Mouse (Mus musculus): ENCODE results near the gene Dcps. TPM values are rescaled to one million over a fixed set of nuclear protein-coding genes. Genes with fewer than 3 reads are reported as not detected.

Dcps gene
- polyA plus RNA-seq, 2 experiments: 54.6 to 61.6 TPM

- H3K36me3 ChIP-seq (ENCODE audit: control insufficient read depth, insufficient read depth, low read length): 0 out of 2 replicates have a peak, but pooled peaks cover 3% of the 10 kb centered on the region
- peaks cover 52% of the 10 kb centered on the region for H3K4me1 ChIP-seq (ENCODE audit: control insufficient read depth, insufficient read depth, low read length)
- 33% methylated on average over 5 of the region's 5 CpGs for WGBS
- H3K9ac ChIP-seq (ENCODE audit: low read depth, low read length, severe bottlenecking): no peak overlapping the region
- TF ChIP-seq POLR2A (IDR thresholded peaks at IDR 0.05; ENCODE audit: borderline replicate concordance, extremely low read depth, insufficient read depth, insufficient read length): no peak
- no peaks in the 10 kb centered on the region for H3K9me3 ChIP-seq (ENCODE audit: control insufficient read depth, low read length)
- ATAC-seq (ENCODE audit: low FRiP score, low read depth) (peak; percentile 53), DNase-seq (ENCODE audit: low spot score) (peak; percentile 69)
- no peaks in the 10 kb centered on the region for H3K27me3 ChIP-seq (ENCODE audit: control insufficient read depth, insufficient read depth, low read length)
- H3K4me2 ChIP-seq (replicated peaks; ENCODE audit: low read depth, low read length, severe bottlenecking): no peak overlapping the region
- no peak overlapping the region for H3K4me3 ChIP-seq (replicated peaks; ENCODE audit: low read length)
- peak overlapping the region; percentile 73 for H3K27ac ChIP-seq (replicated peaks; ENCODE audit: low read depth, low read length)
Observed at GRCm38 (mm10) chr9:35108916-35109315, 66.9 kb downstream of the Dcps start.

DNA sequence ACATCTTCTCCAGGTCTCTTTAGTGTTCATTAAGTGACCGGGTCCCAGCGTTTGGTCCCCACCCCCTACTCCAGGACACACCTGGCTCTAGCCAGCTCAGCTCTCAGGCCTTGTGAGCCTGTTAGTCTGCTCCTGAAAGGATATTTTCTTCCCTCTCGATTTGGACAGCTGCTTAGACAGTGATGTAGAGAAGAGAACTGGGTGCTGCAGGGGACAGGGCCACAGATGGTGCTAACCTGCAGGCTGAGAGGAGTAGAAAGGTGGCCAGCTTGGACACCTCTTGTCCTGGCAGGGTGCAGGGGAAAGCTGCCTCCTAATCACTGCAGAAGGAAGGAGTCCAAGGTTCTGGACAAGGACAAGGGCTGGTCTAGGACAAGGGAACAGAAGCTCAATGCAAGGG is 67.8 kb downstream of the Dcps start:
- Histone ChIP-seq H3K9ac (ENCODE audit: low read depth, low read length, severe bottlenecking) (no peak overlapping the region), H3K27me3 (ENCODE audit: control insufficient read depth, insufficient read depth, low read length) (no peaks in the 10 kb centered on the region), H3K27ac (replicated peaks; ENCODE audit: low read depth, low read length) (peak overlapping the region; percentile 73; the same call in 1 of the 2 replicates), H3K4me3 (replicated peaks; ENCODE audit: low read length) (no peak overlapping the region), H3K4me2 (replicated peaks; ENCODE audit: low read depth, low read length, severe bottlenecking) (no peak overlapping the region), H3K4me1 (ENCODE audit: control insufficient read depth, insufficient read depth, low read length) (peaks cover 49% of the 10 kb centered on the region), H3K36me3 (ENCODE audit: control insufficient read depth, insufficient read depth, low read length) (0 out of 2 replicates have a peak, but pooled peaks cover under 1% of the 10 kb centered on the region), H3K9me3 (ENCODE audit: control insufficient read depth, low read length) (no peaks in the 10 kb centered on the region)
- no peak for TF ChIP-seq POLR2A (IDR thresholded peaks at IDR 0.05; ENCODE audit: borderline replicate concordance, extremely low read depth, insufficient read depth, insufficient read length)
- no peak for DNase-seq (ENCODE audit: low spot score)
- WGBS: 70% methylated on average over 3 of the region's 3 CpGs
- ATAC-seq (ENCODE audit: low FRiP score, low read depth): no peak

DNA sequence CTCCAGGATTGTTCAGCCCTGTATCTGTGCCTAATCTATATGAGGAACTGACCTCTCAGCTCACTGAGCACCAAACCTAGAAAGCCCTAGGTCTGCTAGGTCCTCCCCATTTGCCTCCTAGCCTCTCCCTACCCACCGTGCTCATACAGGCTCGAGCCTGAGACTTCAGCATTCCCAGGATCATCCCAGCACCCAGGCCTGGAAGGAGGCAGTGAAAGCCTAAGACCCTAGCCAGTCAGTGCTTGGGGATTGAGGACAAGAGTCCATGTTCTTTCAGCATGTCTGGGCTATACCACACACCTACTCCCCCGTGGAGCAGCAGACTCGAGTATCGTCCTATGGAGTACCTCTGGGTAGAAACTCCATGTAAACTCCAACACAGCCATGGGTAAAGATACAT is 68.5 kb downstream of the Dcps start:
- WGBS: 87% methylated on average over 5 of the region's 5 CpGs
- no peak for DNase-seq (ENCODE audit: low spot score)
- no peaks in the 10 kb centered on the region for H3K36me3 ChIP-seq (ENCODE audit: control insufficient read depth, insufficient read depth, low read length)

GRCm38 (mm10) chr9:35105884-35106880 is 69.7 kb downstream of the Dcps start:
- H3K27ac ChIP-seq (replicated peaks; ENCODE audit: low read depth, low read length): no peak overlapping the region
- no peaks in the 10 kb centered on the region for H3K27me3 ChIP-seq (ENCODE audit: control insufficient read depth, insufficient read depth, low read length)
- no peak overlapping the region for H3K9ac ChIP-seq (ENCODE audit: low read depth, low read length, severe bottlenecking)
- no peak for TF ChIP-seq POLR2A (IDR thresholded peaks at IDR 0.05; ENCODE audit: borderline replicate concordance, extremely low read depth, insufficient read depth, insufficient read length)
- no peak overlapping the region for H3K4me3 ChIP-seq (replicated peaks; ENCODE audit: low read length)
- peaks cover 34% of the 10 kb centered on the region for H3K4me1 ChIP-seq (ENCODE audit: control insufficient read depth, insufficient read depth, low read length)
- ATAC-seq (ENCODE audit: low FRiP score, low read depth): no peak
- H3K9me3 ChIP-seq (ENCODE audit: control insufficient read depth, low read length): no peaks in the 10 kb centered on the region
- DNase-seq (ENCODE audit: low spot score): no peak
- H3K4me2 ChIP-seq (replicated peaks; ENCODE audit: low read depth, low read length, severe bottlenecking): no peak overlapping the region
- H3K36me3 ChIP-seq (ENCODE audit: control insufficient read depth, insufficient read depth, low read length): no peaks in the 10 kb centered on the region
- 57% methylated on average over 15 of the region's 15 CpGs for WGBS

More for the DNA sequence above, 68.5 kb downstream of the Dcps start:
- no peak for TF ChIP-seq POLR2A (IDR thresholded peaks at IDR 0.05; ENCODE audit: borderline replicate concordance, extremely low read depth, insufficient read depth, insufficient read length)
- Histone ChIP-seq H3K4me2 (replicated peaks; ENCODE audit: low read depth, low read length, severe bottlenecking) (no peak overlapping the region), H3K27me3 (ENCODE audit: control insufficient read depth, insufficient read depth, low read length) (no peaks in the 10 kb centered on the region), H3K4me3 (replicated peaks; ENCODE audit: low read length) (no peak overlapping the region), H3K9ac (ENCODE audit: low read depth, low read length, severe bottlenecking) (no peak overlapping the region), H3K4me1 (ENCODE audit: control insufficient read depth, insufficient read depth, low read length) (peaks cover 46% of the 10 kb centered on the region), H3K9me3 (ENCODE audit: control insufficient read depth, low read length) (no peaks in the 10 kb centered on the region), H3K27ac (replicated peaks; ENCODE audit: low read depth, low read length) (no peak overlapping the region)
- ATAC-seq (ENCODE audit: low FRiP score, low read depth): no peak

DNA sequence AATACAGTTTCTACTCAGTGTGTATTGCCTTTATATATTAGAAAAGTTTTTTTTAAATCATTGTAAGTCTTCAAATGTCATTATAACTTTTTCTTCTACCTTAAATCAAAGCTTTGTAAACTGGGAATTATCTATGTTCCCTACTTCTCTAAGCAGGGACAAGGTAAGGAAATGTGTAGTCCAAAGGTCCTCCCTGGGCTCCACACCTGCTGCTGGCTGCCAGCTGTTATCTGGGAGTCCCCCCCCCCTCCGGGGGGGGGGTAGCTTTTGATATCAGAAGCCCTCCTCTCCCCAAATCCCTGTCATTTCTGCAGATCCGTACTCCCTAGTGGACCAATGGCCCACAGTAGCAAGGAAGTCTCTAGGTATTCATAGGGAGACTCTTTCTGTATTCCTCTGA is 70.4 kb downstream of the Dcps start:
- Histone ChIP-seq H3K27me3 (ENCODE audit: control insufficient read depth, insufficient read depth, low read length) (no peaks in the 10 kb centered on the region), H3K4me1 (ENCODE audit: control insufficient read depth, insufficient read depth, low read length) (peaks cover 27% of the 10 kb centered on the region), H3K4me2 (replicated peaks; ENCODE audit: low read depth, low read length, severe bottlenecking) (no peak overlapping the region), H3K9ac (ENCODE audit: low read depth, low read length, severe bottlenecking) (no peak overlapping the region), H3K9me3 (ENCODE audit: control insufficient read depth, low read length) (no peaks in the 10 kb centered on the region), H3K36me3 (ENCODE audit: control insufficient read depth, insufficient read depth, low read length) (no peaks in the 10 kb centered on the region), H3K27ac (replicated peaks; ENCODE audit: low read depth, low read length) (no peak overlapping the region), H3K4me3 (replicated peaks; ENCODE audit: low read length) (no peak overlapping the region)
- ATAC-seq (ENCODE audit: low FRiP score, low read depth) (no peak), DNase-seq (ENCODE audit: low spot score) (no peak)
- 68% methylated on average over 2 of the region's 2 CpGs for WGBS
- no peak for TF ChIP-seq POLR2A (IDR thresholded peaks at IDR 0.05; ENCODE audit: borderline replicate concordance, extremely low read depth, insufficient read depth, insufficient read length)
